Mouse (Mus musculus) heart, embryonic 14.5 days (tissue): ENCODE data around the gene Irgm2. TPM values are rescaled to one million over a fixed set of nuclear protein-coding genes. Genes with fewer than 3 reads are reported as not detected.
"Not testable (repeated sequence)": the region's sequence is repeated elsewhere in the genome, so short reads cannot be mapped to it uniquely, and the experiment has no call there.

Source experiments
- ATAC-seq: fragments of 200-750 bp; cut with Nextera tagmentation; 2 replicates; pipeline ENCODE4 v1.8.0; 2017; ENCODE audit warnings: low read depth, moderate TSS enrichment; ENCODE audit not compliant: insufficient number of reproducible peaks, insufficient read depth, low FRiP score
- H3K27ac ChIP-seq, 2 experiments: fragments of 200-500 bp in 1 of 2; fragments of 300-500 bp in 1 of 2; sonication (generic) in 1 of 2; replicated peaks in 1 of 2; 2 replicates each; pipeline ENCODE4 v1.5.1; 2012 to 2014; ENCODE audit warnings: low read depth in 2 of 2, low read length in 2 of 2, control low read depth in 1 of 2, mild to moderate bottlenecking in 1 of 2, mixed read lengths in 1 of 2; ENCODE audit not compliant: control insufficient read depth in 1 of 2, insufficient read depth in 1 of 2
- H3K27me3 ChIP-seq: fragments of 300-500 bp; sonication (generic); 2 replicates; pipeline ENCODE4 v1.6.1; 2014; ENCODE audit warnings: mild to moderate bottlenecking, low read length, control low read depth; ENCODE audit not compliant: control insufficient read depth, insufficient read depth
- H3K36me3 ChIP-seq: fragments of 300-500 bp; sonication (generic); 2 replicates; pipeline ENCODE4 v1.6.1; 2014; ENCODE audit warnings: mild to moderate bottlenecking, control low read depth, low read length, mixed read lengths; ENCODE audit not compliant: control insufficient read depth, insufficient read depth
- H3K4me1 ChIP-seq, 2 experiments: fragments of 200-500 bp in 1 of 2; fragments of 300-500 bp in 1 of 2; sonication (generic) in 1 of 2; 2 replicates each; pipeline ENCODE4 v1.6.1; 2012 to 2014; ENCODE audit warnings: low read length in 2 of 2, control low read depth in 1 of 2, mixed read lengths in 1 of 2; ENCODE audit not compliant: control insufficient read depth in 2 of 2, insufficient read depth in 2 of 2
- H3K4me2 ChIP-seq: fragments of 300-500 bp; sonication (generic); 2 replicates; pipeline ENCODE4 v1.6.1; 2014; ENCODE audit warnings: mild to moderate bottlenecking, low read length
- H3K4me3 ChIP-seq, 2 experiments: fragments of 200-500 bp in 1 of 2; fragments of 300-500 bp in 1 of 2; sonication (generic) in 1 of 2; 2 replicates each; pipeline ENCODE4 v1.5.1; 2012 to 2014; ENCODE audit warnings: low read length in 2 of 2, mild to moderate bottlenecking in 2 of 2, control low read depth in 1 of 2, low read depth in 1 of 2, moderate library complexity in 1 of 2; ENCODE audit not compliant: control insufficient read depth in 1 of 2, insufficient read depth in 1 of 2
- H3K9ac ChIP-seq: fragments of 300-500 bp; sonication (generic); 2 replicates; pipeline ENCODE4 v1.6.1; 2014; ENCODE audit warnings: mild to moderate bottlenecking, low read length
- H3K9me3 ChIP-seq: fragments of 300-500 bp; sonication (generic); 2 replicates; pipeline ENCODE4 v1.6.1; 2016; ENCODE audit warnings: low read length, control low read depth; ENCODE audit not compliant: control insufficient read depth
- WGBS: fragments of 180-500 bp; shearing (Covaris S2); extraction: QIAGEN DNeasy Blood & Tissue Kit; methylation state at CpG from one replicate; pipeline ENCODE4 v1.1.7; 2014; 5-methylcytosine and 5-hydroxymethylcytosine counted together
- polyA plus RNA-seq: library from polyadenylated mRNA; unstranded; fragments of >200 nt; fragmentation: Nextera tagmentation; extraction: Ambion mirVana; gene quantifications from 2 replicates; pipeline ENCODE4 v1.2.1, GENCODE M21; 2014

Irgm2 gene
- polyA plus RNA-seq, 1 experiment from 2014 or later, result 4.3 TPM

DNA sequence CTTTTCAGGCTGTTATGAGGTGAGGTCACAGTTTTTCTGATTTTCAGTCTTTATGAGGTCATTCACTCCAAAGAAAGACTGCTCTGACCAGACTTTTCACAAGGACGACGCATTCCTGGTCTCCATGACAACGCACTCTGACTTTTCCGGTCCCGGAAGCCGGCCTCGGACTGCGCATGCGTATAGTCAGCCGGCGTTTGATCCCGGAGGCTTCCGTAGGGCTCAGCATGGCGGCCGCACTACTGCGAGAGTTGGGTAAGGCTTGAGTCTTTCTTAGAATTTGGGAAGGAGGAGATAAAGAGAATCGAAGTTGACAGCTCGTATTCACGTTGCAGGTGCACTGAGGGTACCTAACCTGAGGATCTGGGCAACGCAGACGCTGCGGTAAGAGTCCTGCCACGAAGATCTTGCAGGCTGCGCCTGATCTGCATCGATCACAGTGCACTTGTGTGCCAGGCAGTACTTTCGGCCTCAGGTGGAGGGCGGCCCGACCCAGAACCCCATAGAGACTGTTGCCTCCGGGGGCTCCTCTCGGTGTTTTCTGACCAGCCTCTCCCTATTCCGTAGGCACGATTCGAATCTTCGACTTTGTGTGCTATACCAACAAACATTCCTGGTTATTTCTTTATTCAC, 27.8 kb upstream of the Irgm2 start, which contains the start of gene Mrpl22:
Gene Mrpl22, plus strand, starts transcription at position 203 of the 633 bp plus-strand sequence.
- ATAC-seq, result peak; percentile 78
- Histone ChIP-seq H3K27me3 (no peaks in the 10 kb centered on the region), H3K4me2 (peak within 1 kb of the TSS; percentile 85), H3K27ac (peak within 1 kb of the TSS; percentile 26 to 46; a peak in 3 of 4 replicates), H3K36me3 (peaks cover 41% of the 10 kb centered on the region), H3K9ac (peak within 1 kb of the TSS; percentile 84), H3K9me3 (no peaks in the 10 kb centered on the region), H3K4me1 (peaks cover 0 to 14% of the 10 kb centered on the region in 2 experiments; a peak in 3 of 4 replicates), H3K4me3 (peak within 1 kb of the TSS; percentile 74 to 80)
- WGBS, result under 1% methylated on average over 34 of the region's 34 CpGs

DNA sequence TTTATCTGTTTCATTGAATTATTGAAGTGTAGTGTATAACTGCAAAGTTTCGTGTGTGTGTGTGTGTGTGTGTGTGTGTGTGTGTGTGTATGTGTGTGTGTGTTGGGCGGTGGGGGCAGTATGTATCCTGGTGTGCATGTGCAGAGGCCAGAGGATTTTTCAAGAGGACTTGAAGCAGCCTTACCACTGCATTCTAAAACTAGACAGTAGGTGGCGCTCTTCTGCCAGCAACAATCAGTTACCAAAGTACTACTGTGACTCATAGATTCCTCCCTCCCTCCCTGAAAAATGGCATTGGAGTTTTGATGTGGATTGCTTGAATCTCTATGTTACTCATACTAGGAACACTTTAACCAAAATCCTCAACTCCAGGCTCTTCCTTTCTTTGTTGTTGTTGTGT, 19.9 kb upstream of the Irgm2 start:
- no peak overlapping the region for H3K9ac ChIP-seq
- no peak overlapping the region for H3K4me2 ChIP-seq
- H3K27ac ChIP-seq, result no peak overlapping the region
- H3K27me3 ChIP-seq, result no peaks in the 10 kb centered on the region
- 0 out of 2 replicates have a peak, but pooled peaks have one; percentile 54 for ATAC-seq
- H3K4me1 ChIP-seq, result no peaks in the 10 kb centered on the region
- peaks cover 47% of the 10 kb centered on the region for H3K36me3 ChIP-seq
- H3K9me3 ChIP-seq, result no peaks in the 10 kb centered on the region
- WGBS, result 26% methylated on average over 3 of the region's 3 CpGs
- H3K4me3 ChIP-seq, result no peak overlapping the region

DNA sequence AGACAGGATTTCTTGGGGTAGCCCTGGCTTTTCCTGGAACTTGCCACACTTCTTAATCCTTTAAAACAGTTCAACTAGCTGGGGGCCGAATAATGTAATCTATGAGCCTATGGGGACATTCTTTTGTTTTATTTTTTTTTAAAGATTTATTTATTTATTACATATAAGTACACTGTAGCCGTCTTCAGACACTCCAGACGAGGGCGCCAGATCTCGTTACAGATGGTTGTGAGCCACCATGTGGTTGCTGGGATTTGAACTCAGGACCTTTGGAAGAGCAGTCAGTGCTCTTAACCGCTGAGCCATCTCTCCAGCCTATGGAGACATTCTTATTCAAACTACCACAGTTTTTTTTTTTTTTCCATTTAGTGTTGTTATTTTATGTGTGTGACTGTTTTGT, 19.4 kb upstream of the Irgm2 start:
- not testable (repeated sequence) for H3K9me3 ChIP-seq, H3K4me3 ChIP-seq, H3K27ac ChIP-seq, ATAC-seq, H3K4me1 ChIP-seq, H3K27me3 ChIP-seq, H3K9ac ChIP-seq, H3K4me2 ChIP-seq
- WGBS, result 95% methylated on average over 6 of the region's 6 CpGs
- peaks cover 43% of the 10 kb centered on the region for H3K36me3 ChIP-seq

DNA sequence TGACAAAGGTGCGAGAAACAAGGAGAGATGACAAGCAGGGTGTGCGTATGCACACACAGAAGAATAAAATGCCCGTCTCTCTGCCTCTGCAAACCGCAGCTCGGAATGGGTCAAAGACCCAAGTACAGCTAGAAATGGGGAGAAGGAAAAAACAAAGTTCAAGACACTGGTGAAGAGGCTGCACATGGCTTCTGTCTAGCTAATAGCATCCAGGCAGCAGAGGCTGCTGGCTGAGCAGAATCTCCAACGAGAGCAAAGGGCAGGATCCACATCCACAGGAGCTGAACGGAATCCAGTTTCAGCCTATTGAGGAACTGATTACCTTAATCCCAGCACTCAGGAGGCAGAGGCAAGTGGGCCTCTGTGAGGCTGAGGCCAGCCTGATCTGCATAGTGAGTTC, 18.7 kb upstream of the Irgm2 start:
- peaks cover 35% of the 10 kb centered on the region for H3K36me3 ChIP-seq
- 76% methylated on average over 7 of the region's 7 CpGs for WGBS

DNA sequence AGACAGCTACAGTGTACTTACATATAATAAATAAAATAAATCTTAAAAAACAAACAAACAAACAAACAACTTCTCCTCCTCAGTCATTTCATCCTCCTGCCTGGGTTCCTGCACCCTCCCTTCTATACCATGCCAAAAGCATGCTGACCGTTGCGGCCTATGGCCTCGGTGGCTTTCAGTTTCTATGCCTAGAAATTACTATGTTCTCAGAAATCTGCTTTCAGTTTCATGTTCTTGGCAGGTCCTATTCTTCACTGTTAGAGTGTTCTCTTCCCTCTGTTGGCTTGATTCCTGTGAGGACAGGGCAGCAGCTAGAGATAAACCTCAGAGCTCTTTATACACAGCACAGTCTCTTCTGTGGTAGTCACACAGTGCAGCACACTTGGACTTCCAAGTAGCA, 15.8 kb upstream of the Irgm2 start:
- H3K4me2 ChIP-seq, result no peak overlapping the region

More for the DNA sequence above, 18.7 kb upstream of the Irgm2 start:
- no peak for ATAC-seq
- H3K4me2 ChIP-seq, result no peak overlapping the region
- no peaks in the 10 kb centered on the region for H3K4me1 ChIP-seq
- no peaks in the 10 kb centered on the region for H3K27me3 ChIP-seq
- no peak overlapping the region for H3K4me3 ChIP-seq
- no peak overlapping the region for H3K27ac ChIP-seq
- H3K9ac ChIP-seq, result no peak overlapping the region
- no peaks in the 10 kb centered on the region for H3K9me3 ChIP-seq

DNA sequence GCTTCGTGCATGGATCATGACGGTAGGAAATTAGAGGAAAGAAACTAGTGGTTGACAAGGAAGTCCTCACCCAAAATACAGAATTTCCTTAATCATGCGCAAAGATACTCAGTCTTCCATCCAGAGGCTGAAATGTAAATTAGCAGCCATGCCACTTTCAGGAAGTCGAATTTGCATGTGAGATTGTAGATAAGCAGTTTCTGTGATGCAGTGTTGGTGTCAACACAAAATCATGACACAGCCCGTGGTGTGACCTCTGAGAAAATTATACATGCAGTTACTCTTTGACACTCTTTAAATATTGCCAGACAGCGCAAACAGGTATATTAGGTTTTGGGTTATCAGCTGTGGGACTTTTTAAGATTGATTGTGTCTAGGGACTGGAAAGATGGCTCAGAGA, 9.7 kb upstream of the Irgm2 start:
- no peaks in the 10 kb centered on the region for H3K36me3 ChIP-seq
- no peak overlapping the region for H3K4me2 ChIP-seq
- no peak overlapping the region for H3K27ac ChIP-seq
- H3K4me1 ChIP-seq, result peaks cover 6 to 15% of the 10 kb centered on the region in 2 experiments
- no peaks in the 10 kb centered on the region for H3K27me3 ChIP-seq
- H3K9ac ChIP-seq, result no peak overlapping the region
- no peak overlapping the region for H3K4me3 ChIP-seq
- ATAC-seq, result no peak
- H3K9me3 ChIP-seq, result no peaks in the 10 kb centered on the region
- 88% methylated on average over 6 of the region's 6 CpGs for WGBS

More for the DNA sequence above, 15.8 kb upstream of the Irgm2 start:
- Histone ChIP-seq H3K4me1 (no peaks in the 10 kb centered on the region), H3K9me3 (no peaks in the 10 kb centered on the region), H3K27ac (no peak overlapping the region), H3K9ac (no peak overlapping the region), H3K27me3 (no peaks in the 10 kb centered on the region), H3K4me3 (no peak overlapping the region), H3K36me3 (peaks cover 8% of the 10 kb centered on the region)
- no peak for ATAC-seq
- 94% methylated on average over 3 of the region's 3 CpGs for whole genome bisulfite sequencing

DNA sequence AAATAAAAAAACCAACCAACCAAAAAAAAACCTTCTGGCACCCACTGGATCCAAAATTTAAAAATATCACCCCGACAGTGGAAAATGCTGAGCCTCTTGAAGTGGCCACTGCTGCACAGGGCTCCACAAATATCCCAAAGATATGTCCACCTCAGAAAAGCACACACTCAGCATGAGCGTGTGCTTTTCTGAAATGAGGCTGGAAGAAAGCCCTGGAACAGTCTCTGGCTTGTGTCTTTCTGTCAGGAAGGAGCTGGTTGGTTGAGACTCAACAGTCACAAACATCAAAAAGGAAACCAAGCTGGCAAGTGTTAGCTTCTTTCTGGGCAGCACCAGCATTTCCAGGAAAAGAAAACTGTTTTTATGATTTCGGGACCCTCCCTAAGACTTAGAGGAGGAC, 6.1 kb upstream of the Irgm2 start:
- Histone ChIP-seq H3K9me3 (no peaks in the 10 kb centered on the region), H3K36me3 (no peaks in the 10 kb centered on the region), H3K4me1 (peaks cover 9 to 25% of the 10 kb centered on the region in 2 experiments), H3K4me3 (no peak overlapping the region), H3K9ac (no peak overlapping the region), H3K27me3 (no peaks in the 10 kb centered on the region), H3K27ac (peak overlapping the region; percentile 54 to 70), H3K4me2 (peak overlapping the region; percentile 43)
- peak; percentile 57; the same call in 1 of the 2 replicates for ATAC-seq
- WGBS, result 15% methylated on average over 3 of the region's 3 CpGs
